Mouse (Mus musculus): ENCODE results near the gene Olfr462.

Olfr462 gene

GRCm38 (mm10) chr11:87892168-87892567, at the start of gene Olfr462:
Gene Olfr462 (minus strand): TSS chr11:87892268.
- DNase-seq (ENCODE audit: low spot score in 2 of 2): no peak

- no peak for DNase-seq (ENCODE audit: low spot score in 2 of 2)
Measured at GRCm38 (mm10) chr11:87935467-87935866, 43.4 kb upstream of the Olfr462 start.

- DNase-seq (ENCODE audit: low spot score in 2 of 2): no peak
Measured at GRCm38 (mm10) chr11:87933731-87934130, 41.7 kb upstream of the Olfr462 start.

GRCm38 (mm10) chr11:87930348-87930747, 38.3 kb upstream of the Olfr462 start:
- no peak for DNase-seq (ENCODE audit: low spot score in 2 of 2)

GRCm38 (mm10) chr11:87920966-87921365, 28.9 kb upstream of the Olfr462 start, which contains the start of gene Olfr464:
Gene Olfr464 (minus strand): TSS chr11:87920967.
- no peak for DNase-seq (ENCODE audit: low spot score in 2 of 2)

- peak; percentile 11 to 41 for DNase-seq (ENCODE audit: low spot score in 2 of 2)
Measured at GRCm38 (mm10) chr11:87920301-87920700, 28.2 kb upstream of the Olfr462 start.

- DNase-seq (ENCODE audit: low spot score in 2 of 2): no peak
Measured at GRCm38 (mm10) chr11:87916005-87916404, 23.9 kb upstream of the Olfr462 start.

GRCm38 (mm10) chr11:87904331-87904730, 12.3 kb upstream of the Olfr462 start:
- DNase-seq (ENCODE audit: low spot score in 2 of 2): no peak

GRCm38 (mm10) chr11:87897287-87897686, 5.2 kb upstream of the Olfr462 start, which contains the start of gene Olfr463:
Gene Olfr463 (minus strand): TSS chr11:87897387.
- no peak for DNase-seq (ENCODE audit: low spot score in 2 of 2)

GRCm38 (mm10) chr11:87884856-87885255, 7.2 kb downstream of the Olfr462 start:
- no peak for DNase-seq (ENCODE audit: low spot score in 2 of 2)

GRCm38 (mm10) chr11:87883493-87883892, 8.6 kb downstream of the Olfr462 start:
- DNase-seq (ENCODE audit: low spot score in 2 of 2): no peak

GRCm38 (mm10) chr11:87881714-87882113, 10.4 kb downstream of the Olfr462 start:
- no peak for DNase-seq (ENCODE audit: low spot score in 2 of 2)

GRCm38 (mm10) chr11:87879826-87880225, 12.2 kb downstream of the Olfr462 start:
- no peak for DNase-seq (ENCODE audit: low spot score in 2 of 2)

GRCm38 (mm10) chr11:87875436-87875835, 16.6 kb downstream of the Olfr462 start, which contains the start of gene Epx:
Gene Epx (minus strand): TSS chr11:87875536.
- no peak for DNase-seq (ENCODE audit: low spot score in 2 of 2)

GRCm38 (mm10) chr11:87871766-87872165, 20.3 kb downstream of the Olfr462 start:
- DNase-seq (ENCODE audit: low spot score in 2 of 2): no peak

- no peak for DNase-seq (ENCODE audit: low spot score in 2 of 2)
Measured at GRCm38 (mm10) chr11:87870096-87870495, 22.0 kb downstream of the Olfr462 start.

GRCm38 (mm10) chr11:87866891-87867290, 25.2 kb downstream of the Olfr462 start:
- DNase-seq (ENCODE audit: low spot score in 2 of 2): peak in 1 of 2 experiments; percentile 5

- DNase-seq (ENCODE audit: low spot score in 2 of 2): no peak
Measured at GRCm38 (mm10) chr11:87862805-87863204, 29.3 kb downstream of the Olfr462 start.

GRCm38 (mm10) chr11:87860426-87860825, 31.6 kb downstream of the Olfr462 start:
- DNase-seq (ENCODE audit: low spot score in 2 of 2): no peak

GRCm38 (mm10) chr11:87859273-87859672, 32.8 kb downstream of the Olfr462 start:
- DNase-seq (ENCODE audit: low spot score in 2 of 2): no peak

- DNase-seq (ENCODE audit: low spot score in 2 of 2): no peak
Measured at GRCm38 (mm10) chr11:87854550-87854949, 37.5 kb downstream of the Olfr462 start.

- peak in 1 of 2 experiments; percentile 31 for DNase-seq (ENCODE audit: low spot score in 2 of 2)
Measured at GRCm38 (mm10) chr11:87853597-87853954, 38.5 kb downstream of the Olfr462 start.

- peak; percentile 75 to 89 for DNase-seq (ENCODE audit: low spot score in 2 of 2)
Measured at GRCm38 (mm10) chr11:87852690-87853596, 39.1 kb downstream of the Olfr462 start, which contains the start of gene Mks1. Gene Mks1 (plus strand): TSS chr11:87853215.
